Mouse (Mus musculus): ENCODE data around the gene Slc16a3.

Gene Slc16a3

DNA sequence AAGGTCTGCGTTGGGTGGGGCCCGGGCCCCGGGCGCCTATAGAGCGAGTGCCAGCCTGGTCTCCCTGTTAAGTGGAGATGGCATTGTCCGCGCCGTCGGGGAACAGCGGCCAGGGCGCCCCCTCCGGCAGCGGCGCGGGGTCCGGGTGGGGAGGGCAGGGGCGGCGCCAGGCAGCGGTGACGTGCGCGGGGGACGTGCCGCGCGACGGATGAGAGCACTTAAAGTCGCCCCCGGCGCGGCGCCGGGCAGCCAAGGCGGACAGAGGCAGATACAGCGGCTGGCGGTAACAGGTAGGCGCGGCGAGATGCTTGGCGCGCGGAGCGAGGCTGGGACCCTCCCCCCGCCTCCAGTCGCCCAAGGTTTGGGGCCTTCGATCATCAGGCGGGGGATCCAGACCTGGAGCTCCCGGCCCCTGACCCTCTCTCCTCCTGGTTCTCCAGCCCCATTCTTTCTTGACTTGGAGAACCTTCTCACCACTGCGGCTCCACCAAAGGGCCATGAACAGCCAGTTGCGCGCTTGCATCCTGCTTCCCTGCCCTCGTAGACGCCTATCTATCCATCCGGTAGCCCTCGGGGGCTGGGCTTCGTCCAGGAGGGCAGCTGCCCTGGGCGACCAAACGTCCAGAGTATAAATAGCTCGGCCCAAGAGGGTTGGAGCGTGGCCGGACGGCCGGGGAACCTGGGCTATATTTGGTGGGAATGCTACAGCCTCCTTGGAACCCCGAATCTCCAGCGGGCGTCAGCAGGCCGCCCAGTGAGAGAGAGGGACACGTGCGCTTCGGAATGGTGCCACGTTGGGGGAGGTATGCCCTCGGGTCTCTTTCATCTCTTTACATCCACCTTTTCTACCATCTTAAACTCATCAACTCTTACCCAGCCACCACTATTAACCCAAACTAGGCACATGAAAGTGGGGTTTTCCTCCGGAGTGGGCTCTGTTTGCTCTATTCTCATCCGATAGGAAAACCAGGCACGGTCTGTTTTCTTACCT is 876 bp downstream of the Slc16a3 start:
- peak; percentile 43 to 47 for DNase-seq

DNA sequence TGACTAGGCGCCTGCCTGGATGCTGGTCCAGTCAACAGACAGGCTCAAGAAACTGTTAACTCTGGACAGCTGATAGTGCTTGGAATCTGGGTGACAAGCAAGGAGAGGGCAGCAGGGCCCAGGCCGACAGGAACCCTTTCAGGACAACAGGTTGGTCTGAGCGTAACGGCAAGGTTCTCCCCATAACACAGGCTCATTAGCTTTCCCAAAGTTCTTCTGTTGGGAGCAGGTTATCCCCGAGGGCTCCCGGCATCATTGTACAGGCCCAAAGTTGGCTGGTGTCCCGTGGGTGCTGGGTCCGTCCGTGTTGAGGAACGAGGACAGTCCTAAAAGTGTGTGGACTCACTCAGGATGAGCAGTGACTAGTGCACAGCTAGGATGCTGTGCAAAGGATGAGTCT is 1.6 kb downstream of the Slc16a3 start:
- DNase-seq = no peak

- DNase-seq = peak; percentile 58 to 60
These were observed 2.3 kb downstream of the Slc16a3 start for GRCm38 (mm10) chr11:120950281-120951202.

DNA sequence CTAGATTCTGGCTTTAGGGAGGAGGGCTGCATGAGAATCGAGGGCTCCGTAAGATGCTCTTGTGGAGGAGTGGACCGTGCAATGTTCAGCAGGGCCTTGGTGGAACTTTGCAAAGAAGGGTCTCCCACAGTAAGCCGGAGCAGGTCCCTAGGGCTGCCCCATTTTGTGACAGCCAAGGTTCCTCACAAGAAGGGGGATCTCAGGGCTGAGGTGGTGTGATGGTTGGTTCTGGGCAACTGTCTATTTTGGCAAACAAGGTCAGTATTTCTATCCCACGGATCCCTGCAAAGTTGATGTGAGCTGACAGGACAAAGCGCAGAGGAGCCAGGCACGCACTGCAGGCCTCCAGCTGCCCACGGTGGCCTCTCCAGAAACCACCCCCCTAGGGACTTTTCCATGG is 3.0 kb downstream of the Slc16a3 start:
- no peak for DNase-seq

DNA sequence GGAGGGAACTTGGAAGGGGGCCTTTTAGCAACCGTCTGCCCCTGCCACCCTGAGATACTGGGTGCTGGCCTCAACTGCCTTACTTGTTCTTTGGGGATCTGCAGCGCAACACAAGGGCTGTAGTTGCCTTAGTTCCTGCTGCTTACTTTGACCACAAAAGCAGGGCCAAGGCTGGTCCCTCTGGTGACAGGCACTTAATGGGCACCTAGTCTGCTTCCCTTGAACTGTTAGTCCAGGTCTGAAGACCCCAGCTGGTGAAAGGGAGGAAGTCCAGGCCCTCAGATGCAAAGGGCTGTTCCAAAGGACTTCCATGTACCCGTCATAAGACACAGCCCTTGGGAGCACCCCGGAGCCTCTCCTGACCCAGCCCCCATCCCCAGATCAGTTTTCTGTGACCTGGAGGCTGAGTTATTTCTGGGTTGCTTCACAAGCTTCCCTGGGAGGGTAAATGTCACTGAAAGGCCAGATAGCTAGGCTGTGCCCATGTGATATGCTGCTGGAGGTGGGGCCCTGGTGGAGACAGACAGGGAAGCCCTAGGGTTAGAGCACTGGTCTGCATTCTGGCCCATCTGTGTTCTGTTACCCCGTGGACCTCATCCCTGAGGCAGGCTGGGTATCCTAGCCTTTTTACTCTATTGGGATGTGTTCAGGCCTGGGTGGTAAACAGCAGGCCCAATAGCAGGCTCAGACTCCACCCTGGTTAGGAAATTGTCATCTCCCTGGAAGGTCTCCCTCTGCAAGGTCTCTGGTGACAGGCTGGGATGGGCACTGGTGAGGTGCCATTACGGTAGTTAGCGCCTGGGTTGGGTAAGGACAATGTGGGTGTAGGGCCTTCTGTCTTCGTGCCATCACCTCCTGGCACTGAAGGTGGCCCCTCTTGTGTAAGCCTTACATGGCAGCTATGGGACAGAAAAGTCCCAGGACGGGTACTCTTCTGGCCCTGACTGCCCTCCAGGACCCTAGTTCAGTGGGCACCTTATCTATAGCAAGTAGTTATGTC is 3.8 kb downstream of the Slc16a3 start:
- DNase-seq = no peak

DNA sequence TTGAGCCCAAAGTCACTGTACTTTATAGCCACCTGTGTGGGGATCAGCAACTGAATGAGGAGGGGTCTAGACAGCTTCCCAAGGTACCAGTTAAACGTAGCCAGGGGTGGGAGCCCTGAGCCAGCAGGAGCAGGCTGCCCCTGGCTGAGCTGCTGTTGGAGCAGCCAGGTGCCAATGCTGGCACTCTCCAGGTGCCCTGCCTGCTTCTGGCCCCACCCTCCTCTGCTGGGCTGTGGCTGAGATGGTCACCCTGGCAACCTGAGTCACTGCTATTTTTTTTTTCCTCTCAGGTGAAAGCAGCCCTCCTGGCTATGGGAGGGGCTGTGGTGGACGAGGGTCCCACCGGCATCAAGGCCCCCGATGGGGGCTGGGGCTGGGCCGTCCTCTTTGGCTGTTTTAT is 6.7 kb downstream of the Slc16a3 start:
- DNase-seq = no peak

DNA sequence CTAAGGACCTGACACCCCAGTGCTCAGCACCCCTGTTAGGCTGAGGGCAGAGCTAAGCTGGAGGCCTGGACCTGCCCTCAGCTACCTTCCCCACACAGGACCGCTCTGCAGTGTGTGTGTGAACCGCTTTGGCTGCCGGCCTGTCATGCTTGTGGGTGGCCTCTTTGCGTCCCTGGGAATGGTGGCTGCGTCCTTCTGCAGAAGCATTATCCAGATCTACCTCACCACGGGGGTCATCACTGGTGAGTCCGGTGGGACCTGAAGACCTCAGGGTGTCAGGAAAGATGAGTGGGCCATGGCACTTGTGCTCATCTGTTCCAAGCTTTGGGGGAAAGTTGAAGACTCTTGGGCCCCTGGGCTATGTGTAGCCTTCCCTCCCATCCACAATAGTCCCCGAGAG is 7.4 kb downstream of the Slc16a3 start:
- DNase-seq = no peak

DNA sequence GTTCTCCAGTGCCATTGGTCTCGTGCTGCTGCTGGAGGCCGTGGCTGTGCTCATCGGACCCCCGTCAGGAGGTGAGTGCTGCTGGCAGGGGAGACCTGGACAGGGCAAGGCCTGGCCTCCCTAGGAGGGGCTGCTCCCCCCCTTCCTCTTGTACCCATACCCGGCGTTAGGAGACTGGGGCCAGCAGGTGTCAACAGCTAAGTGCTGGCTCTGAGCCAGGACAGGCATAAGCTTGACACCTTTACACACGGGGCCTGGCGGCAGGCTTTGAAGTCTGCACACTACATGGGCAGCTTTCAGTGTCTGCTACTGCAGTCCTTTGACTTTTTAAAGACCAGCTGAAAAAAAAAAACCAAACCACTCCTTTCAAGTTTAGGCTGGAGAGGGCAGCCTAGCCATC is 8.8 kb downstream of the Slc16a3 start:
- DNase-seq = no peak

DNA sequence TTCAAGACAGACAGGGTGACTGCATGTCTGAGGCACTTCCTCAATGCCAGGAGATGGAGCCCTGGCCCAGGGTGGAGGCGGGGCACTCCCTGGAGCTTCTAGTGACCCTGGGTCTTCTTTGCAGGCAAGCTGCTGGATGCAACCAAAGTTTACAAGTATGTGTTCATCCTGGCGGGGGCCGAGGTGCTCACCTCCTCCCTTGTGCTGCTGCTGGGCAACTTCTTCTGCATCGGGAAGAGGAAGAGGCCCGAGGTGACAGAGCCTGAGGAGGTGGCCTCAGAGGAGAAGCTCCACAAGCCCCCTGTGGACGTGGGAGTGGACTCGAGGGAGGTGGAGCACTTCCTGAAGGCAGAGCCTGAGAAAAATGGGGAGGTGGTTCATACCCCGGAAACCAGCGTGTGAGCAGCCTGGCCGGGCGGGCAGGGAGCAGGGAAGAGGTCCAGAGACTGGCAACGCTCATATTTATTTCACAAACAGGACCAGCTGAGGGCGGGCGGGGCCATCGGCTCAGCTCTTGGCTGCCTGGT is 9.5 kb downstream of the Slc16a3 start:
- DNase-seq = no peak

DNA sequence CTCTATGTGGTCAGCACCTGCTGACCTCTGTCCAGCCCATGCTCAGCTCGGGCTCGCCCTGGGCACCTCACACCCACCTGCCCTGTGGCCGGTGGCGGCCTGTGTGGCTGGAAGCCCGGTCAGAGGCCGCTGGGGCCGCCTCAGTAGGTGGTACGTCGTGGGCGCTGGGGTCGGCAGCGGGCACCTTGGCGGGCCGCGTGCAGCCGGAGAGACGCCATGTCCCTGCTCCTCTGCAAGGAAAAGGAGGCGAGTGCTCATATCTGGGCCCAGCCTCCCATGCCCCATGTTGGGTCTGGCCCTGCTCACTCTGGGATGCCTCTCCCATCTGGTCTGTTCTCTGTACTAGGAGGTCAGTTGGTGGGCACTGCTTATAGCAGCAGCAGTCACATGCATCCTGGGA is 10.8 kb downstream of the Slc16a3 start:
- no peak for DNase-seq

DNA sequence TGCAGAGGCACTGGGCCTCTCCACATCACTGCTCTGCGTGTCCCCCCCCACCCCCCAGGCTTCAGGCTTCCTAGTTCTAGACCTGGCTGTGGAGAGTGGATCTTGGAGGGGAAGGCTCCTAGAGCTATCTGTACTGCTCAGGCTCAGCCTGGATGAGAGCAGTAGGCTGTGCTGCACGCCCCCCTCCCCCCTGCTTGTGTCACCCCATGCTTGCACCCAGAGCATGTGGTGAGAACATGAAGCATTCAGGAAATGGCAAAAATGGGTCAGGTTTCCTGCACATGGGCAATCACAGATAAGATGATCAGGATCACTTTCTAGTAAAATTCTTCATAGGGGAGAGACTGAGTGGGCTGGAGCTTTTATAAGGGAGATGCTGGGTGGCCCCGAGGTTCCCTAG is 11.3 kb downstream of the Slc16a3 start:
- DNase-seq = no peak

DNA sequence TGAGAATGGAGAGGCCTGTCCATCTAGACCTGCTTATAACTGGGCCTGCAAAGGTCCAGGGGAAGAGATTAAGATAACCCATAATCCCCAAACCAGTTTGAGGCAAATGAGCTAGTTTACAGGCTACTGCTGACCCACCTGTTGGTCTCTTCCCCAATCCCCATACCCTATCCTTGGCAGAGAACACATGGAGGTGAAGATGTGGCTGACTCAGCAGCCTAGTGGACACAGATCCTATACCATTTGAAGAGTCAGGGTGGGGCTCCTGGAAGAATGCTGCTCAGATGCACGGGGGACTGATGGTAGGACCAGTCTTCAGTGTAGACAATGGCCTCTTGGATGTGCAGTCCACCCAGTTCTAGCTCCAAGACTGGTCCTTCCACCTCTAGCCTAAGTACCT is 12.0 kb downstream of the Slc16a3 start:
- no peak for DNase-seq

DNA sequence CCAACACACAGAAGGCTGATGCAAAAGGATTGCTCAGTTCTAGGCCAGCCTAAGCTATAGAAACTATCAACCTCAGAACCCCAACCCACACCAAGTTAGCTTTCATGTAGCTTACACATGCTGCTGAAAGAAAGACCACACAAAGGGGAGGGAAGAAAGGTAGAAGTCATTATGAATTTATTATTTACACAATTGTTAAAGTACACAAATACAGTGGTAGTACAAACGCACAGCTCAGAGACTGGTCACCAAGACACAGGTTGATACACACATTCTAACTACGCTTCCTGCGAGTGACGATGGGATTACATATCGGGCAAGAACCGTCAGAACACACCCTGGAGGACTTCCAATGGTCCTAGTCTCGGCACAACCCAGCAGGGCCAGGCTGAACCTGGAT is 13.3 kb downstream of the Slc16a3 start:
- no peak for DNase-seq

DNA sequence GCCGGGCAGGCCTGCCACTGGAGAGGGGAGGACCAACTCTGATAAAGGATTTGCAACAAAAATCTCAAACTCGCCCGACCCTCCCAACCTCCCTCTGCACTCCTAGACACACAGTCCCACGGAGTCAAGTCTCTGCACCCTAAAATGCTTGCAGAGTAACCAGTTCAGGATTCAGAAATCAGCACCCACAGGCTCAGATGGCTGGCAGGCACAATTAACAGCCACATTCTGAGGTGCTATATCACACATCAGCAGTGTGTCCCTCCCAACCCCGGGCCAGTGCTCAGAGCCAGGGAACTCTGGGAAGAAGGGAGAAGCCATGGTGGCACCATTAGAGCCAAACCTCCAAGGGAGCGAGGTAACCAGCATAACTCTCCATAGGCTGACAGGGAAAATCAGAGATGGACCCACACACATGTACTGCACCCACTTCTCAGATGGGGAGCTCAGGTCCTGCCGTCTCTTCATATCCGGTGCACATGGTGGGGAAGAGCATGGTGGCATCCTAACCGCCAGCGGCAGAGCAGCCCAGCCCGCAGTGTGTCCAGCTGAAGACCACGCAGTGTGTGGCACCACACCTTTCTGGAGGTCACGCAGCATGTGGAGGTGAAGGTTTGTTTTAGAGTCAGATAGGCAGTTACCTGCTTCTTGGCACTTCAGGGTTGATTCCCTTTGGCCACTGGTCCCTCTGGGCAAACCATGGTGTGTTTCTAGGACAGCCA is 13.9 kb downstream of the Slc16a3 start:
- no peak for DNase-seq

GRCm38 (mm10) chr11:120962909-120963308 is 14.6 kb downstream of the Slc16a3 start:
- no peak for DNase-seq

- no peak for DNase-seq
These were observed 16.2 kb downstream of the Slc16a3 start for GRCm38 (mm10) chr11:120964195-120965157.

DNA sequence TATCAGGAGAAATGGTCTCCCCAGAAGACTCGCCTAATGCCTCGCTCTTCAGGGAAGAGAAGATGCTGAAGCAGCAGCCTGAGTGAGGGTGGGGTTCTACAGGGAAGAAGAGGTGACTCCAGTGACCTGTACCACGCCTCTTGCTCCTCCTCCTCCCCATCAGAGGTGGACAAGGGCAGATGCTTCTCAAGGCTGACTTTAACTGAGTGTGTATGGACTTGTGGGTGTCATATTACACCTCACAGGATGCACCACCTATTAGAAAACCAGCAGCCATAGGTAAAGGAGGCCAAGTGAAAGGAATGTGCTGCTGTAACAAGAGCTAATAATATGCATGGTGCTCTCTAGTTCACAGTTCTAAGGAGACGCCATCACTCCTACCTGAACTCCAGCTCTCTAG is 17.3 kb downstream of the Slc16a3 start:
- DNase-seq = no peak

DNA sequence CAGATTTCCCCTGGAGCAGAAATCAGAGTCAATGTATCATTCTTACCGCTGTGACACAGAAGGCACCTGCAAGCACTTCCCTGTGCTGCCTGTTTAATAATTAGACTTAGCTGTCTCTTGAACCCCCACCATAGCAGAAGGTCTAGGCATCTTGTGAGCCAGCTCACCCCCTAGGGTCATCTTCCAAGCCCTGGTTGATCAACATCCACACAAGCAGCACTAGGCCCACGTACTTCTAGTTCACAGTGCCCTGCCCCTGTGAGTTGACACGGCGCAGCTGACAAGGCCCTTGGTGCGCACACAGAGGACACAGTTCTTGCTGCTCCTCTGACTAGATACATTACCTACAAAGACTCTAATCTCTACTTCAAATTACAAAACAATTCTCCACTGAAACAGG is 21.5 kb downstream of the Slc16a3 start:
- no peak for DNase-seq

GRCm38 (mm10) chr11:120971237-120971636 is 23.0 kb downstream of the Slc16a3 start:
- no peak for DNase-seq

- DNase-seq = no peak
These were observed 25.0 kb downstream of the Slc16a3 start for GRCm38 (mm10) chr11:120973318-120973717.
